Mouse (Mus musculus): ENCODE measurements around the gene Tecta. TPM values are rescaled to one million over a fixed set of nuclear protein-coding genes. Genes with fewer than 3 reads are reported as not detected.

Gene Tecta
- polyA plus RNA-seq, 1 experiment, result not detected

DNA sequence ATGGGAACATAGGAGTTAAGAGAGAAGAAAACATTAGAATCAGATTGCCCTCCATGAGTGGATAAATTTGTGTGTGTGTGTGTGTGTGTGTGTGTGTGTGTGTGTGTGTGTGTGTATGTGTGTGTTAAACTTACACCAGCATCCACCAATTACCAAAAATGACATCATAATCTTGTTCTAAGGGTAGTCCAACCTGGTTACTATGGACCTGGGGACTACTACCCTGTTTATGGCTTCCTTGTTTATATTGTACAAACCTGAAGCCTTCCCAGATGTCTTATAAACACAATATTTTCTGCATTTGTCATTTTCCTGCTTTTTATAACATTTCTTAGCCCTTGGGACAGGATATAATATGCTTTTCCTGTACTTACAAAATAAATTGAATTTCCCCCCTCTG is 53.4 kb downstream of the Tecta start:
- H3K4me1 ChIP-seq (ENCODE audit: control insufficient read depth, insufficient read depth, low read length), result no peaks in the 10 kb centered on the region; the same call in 1 of the 2 replicates
- no peak overlapping the region for H3K4me3 ChIP-seq (replicated peaks; ENCODE audit: control insufficient read depth, low read depth, low read length)
- no peak for TF ChIP-seq POLR2A (IDR thresholded peaks at IDR 0.05; ENCODE audit: borderline replicate concordance, control insufficient read depth, low read depth, low read length)
- no peak overlapping the region for H3K27ac ChIP-seq (ENCODE audit: control insufficient read depth, insufficient read depth, low read depth, low read length, poor library complexity)

DNA sequence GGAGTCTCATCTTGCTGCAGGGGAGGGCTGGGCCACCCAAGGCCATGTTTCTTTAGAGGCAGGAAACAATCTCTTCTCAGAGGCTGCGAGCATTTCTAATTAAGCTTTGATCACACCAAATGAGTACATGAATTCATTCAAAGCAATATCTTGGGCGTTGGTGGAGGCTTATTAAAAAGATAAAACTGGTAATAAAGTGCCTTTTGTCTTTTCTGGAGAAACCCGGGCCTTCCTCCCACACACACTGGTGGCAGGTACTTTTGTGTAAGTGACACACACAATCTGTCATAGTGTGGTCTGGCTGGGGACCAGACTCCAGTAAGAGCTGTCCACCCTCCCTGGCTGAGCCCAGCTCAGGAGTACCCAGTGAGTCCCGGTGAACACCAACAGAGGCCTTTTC is 60.6 kb downstream of the Tecta start:
- TF ChIP-seq POLR2A (IDR thresholded peaks at IDR 0.05; ENCODE audit: borderline replicate concordance, control insufficient read depth, low read depth, low read length) (no peak), CTCF (IDR thresholded peaks at IDR 0.05; ENCODE audit: control insufficient read depth, insufficient read depth, low read length) (no peak)
- H3K4me3 ChIP-seq (replicated peaks; ENCODE audit: control insufficient read depth, low read depth, low read length), result no peak overlapping the region
- 72% methylated on average over 4 of the region's 4 CpGs for WGBS
- no peak overlapping the region for H3K27ac ChIP-seq (ENCODE audit: control insufficient read depth, insufficient read depth, low read depth, low read length, poor library complexity)
- no peaks in the 10 kb centered on the region for H3K4me1 ChIP-seq (ENCODE audit: control insufficient read depth, insufficient read depth, low read length)

DNA sequence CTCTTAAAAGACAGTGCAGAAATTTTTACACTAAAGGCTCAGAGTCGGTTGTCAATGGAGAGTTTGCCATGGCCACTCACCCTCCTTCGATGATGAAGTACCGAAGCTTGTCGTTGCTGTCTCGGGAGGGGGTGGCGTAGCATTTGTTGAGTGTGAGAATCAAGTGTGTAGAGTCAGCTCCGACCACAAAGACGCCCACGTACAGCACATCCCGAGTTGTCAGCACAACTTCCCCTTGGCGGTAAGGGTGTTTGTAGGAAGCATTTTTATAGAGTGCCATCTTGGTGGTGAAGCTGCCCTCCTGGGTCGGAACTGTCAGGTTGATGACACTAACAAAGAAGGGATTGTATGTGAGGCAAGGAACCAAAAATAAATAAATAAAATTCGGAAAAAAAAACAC is 62.7 kb downstream of the Tecta start:
- Histone ChIP-seq H3K4me3 (replicated peaks; ENCODE audit: control insufficient read depth, low read depth, low read length) (no peak overlapping the region), H3K27ac (ENCODE audit: control insufficient read depth, insufficient read depth, low read depth, low read length, poor library complexity) (no peak overlapping the region), H3K4me1 (ENCODE audit: control insufficient read depth, insufficient read depth, low read length) (no peaks in the 10 kb centered on the region)
- TF ChIP-seq CTCF (IDR thresholded peaks at IDR 0.05; ENCODE audit: control insufficient read depth, insufficient read depth, low read length) (no peak), POLR2A (IDR thresholded peaks at IDR 0.05; ENCODE audit: borderline replicate concordance, control insufficient read depth, low read depth, low read length) (no peak)
- WGBS, result 63% methylated on average over 13 of the region's 13 CpGs

DNA sequence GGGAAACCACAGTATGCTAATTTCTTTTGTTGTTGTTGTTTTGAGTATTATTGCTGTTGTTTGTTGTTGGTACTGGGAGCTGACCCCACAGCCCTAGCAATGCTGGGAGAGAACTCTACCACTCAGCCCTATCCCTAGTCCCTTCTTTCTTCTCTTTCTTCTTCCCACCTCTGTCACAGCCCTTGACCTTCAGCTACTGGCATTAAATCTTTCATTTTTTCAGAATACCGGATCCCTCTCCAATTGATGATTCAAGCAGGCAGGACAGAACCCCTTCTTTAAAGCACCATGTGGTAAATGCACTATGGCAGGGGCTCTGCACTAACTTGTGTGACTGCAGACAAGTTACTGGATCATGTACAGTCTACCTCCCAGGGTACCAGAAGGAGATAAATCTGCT is 63.2 kb downstream of the Tecta start:
- H3K27ac ChIP-seq (ENCODE audit: control insufficient read depth, insufficient read depth, low read depth, low read length, poor library complexity), result no peak overlapping the region
- H3K4me1 ChIP-seq (ENCODE audit: control insufficient read depth, insufficient read depth, low read length), result no peaks in the 10 kb centered on the region
- WGBS, result 76% methylated on average over 1 of the region's 1 CpGs
- H3K4me3 ChIP-seq (replicated peaks; ENCODE audit: control insufficient read depth, low read depth, low read length), result no peak overlapping the region
- no peak for TF ChIP-seq POLR2A (IDR thresholded peaks at IDR 0.05; ENCODE audit: borderline replicate concordance, control insufficient read depth, low read depth, low read length)
- no peak for TF ChIP-seq CTCF (IDR thresholded peaks at IDR 0.05; ENCODE audit: control insufficient read depth, insufficient read depth, low read length)

DNA sequence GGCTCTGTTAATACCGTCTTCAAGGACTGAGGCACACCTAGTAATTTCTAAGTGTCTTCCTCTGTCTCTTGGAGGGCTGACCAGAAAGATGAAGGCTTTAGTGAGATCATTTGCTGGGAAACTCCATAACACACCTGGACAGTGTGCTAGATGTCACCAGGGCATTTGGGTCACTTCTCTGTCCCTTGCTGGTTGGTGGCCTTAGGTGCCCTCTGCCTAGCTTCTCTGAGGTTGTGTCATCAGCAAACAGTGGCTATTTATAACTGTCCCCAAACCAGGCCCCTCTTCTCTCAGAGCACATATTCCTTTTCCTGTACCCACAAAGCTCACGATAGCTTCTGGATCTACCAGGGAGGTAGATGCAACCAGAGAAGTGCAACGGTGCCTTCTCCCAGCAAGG is 64.8 kb downstream of the Tecta start:
- 73% methylated on average over 3 of the region's 3 CpGs for WGBS
- Histone ChIP-seq H3K4me3 (replicated peaks; ENCODE audit: control insufficient read depth, low read depth, low read length) (no peak overlapping the region), H3K27ac (ENCODE audit: control insufficient read depth, insufficient read depth, low read depth, low read length, poor library complexity) (no peak overlapping the region), H3K4me1 (ENCODE audit: control insufficient read depth, insufficient read depth, low read length) (no peaks in the 10 kb centered on the region)
- TF ChIP-seq CTCF (IDR thresholded peaks at IDR 0.05; ENCODE audit: control insufficient read depth, insufficient read depth, low read length) (no peak), POLR2A (IDR thresholded peaks at IDR 0.05; ENCODE audit: borderline replicate concordance, control insufficient read depth, low read depth, low read length) (no peak)

DNA sequence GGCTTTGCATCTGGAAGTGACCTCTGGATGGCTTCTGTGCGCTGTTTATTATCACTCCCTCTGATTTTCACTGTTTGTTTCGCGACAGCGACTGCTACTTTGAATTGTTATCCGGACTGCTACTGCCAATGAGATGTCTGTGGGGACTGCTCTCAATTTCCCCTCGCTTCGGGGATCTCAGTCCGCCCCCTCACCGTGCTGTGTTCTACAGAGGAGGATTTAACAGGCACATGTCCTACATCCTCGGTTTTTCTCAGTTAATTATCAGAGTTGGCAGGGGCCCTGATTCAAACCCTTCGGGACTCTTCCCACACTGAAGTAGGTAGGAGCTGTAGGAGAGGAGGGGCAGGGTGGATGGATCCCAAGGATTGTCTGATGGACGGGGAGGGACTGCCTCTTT is 67.0 kb downstream of the Tecta start:
- no peaks in the 10 kb centered on the region for H3K4me1 ChIP-seq (ENCODE audit: control insufficient read depth, insufficient read depth, low read length)
- no peak overlapping the region for H3K27ac ChIP-seq (ENCODE audit: control insufficient read depth, insufficient read depth, low read depth, low read length, poor library complexity)
- H3K4me3 ChIP-seq (replicated peaks; ENCODE audit: control insufficient read depth, low read depth, low read length), result no peak overlapping the region
- TF ChIP-seq POLR2A (IDR thresholded peaks at IDR 0.05; ENCODE audit: borderline replicate concordance, control insufficient read depth, low read depth, low read length), result no peak
- no peak for TF ChIP-seq CTCF (IDR thresholded peaks at IDR 0.05; ENCODE audit: control insufficient read depth, insufficient read depth, low read length)
- WGBS, result 77% methylated on average over 12 of the region's 12 CpGs

DNA sequence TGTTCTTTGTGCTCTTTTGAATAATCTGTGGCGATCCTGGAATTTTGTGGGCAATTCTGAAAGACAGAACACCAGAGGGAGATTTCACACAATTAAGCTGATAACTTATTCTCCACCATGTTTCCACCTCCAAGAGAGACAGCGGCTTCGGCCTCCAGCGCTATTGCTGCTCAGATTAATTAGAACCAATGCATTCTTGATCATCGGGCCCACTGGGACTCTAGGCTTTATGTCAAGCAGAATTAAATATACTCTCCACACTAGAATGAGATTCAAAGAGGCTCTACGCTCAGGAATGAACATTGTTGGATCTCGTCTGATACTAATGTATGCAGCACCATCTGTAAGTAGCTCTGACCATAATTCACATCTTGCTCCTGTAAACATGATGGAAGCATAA is 68.4 kb downstream of the Tecta start:
- Histone ChIP-seq H3K27ac (ENCODE audit: control insufficient read depth, insufficient read depth, low read depth, low read length, poor library complexity) (no peak overlapping the region), H3K4me3 (replicated peaks; ENCODE audit: control insufficient read depth, low read depth, low read length) (no peak overlapping the region), H3K4me1 (ENCODE audit: control insufficient read depth, insufficient read depth, low read length) (no peaks in the 10 kb centered on the region)
- WGBS, result 89% methylated on average over 7 of the region's 7 CpGs
- TF ChIP-seq POLR2A (IDR thresholded peaks at IDR 0.05; ENCODE audit: borderline replicate concordance, control insufficient read depth, low read depth, low read length), result no peak
- no peak for TF ChIP-seq CTCF (IDR thresholded peaks at IDR 0.05; ENCODE audit: control insufficient read depth, insufficient read depth, low read length)

DNA sequence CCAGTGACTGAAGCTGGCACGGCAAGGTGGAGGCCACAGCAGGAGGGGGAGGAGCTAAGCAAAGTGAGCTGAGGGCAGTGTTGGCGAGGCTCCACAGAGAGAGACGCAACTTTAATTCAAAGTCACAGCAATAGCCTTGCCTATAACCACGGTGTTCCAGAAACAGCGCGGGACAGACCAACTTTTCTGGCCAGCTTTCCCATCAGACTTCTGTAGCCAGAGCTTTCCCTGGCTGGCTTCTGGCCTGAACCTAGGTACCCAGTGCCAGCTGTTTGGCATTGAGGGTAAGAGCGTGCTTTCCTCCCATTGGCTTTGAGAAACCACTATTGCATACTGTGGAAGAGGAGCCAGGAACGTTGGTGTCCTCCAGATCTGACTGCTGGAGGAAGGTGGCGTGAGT is 70.0 kb downstream of the Tecta start:
- WGBS, result 69% methylated on average over 9 of the region's 9 CpGs
- TF ChIP-seq CTCF (IDR thresholded peaks at IDR 0.05; ENCODE audit: control insufficient read depth, insufficient read depth, low read length) (no peak), POLR2A (IDR thresholded peaks at IDR 0.05; ENCODE audit: borderline replicate concordance, control insufficient read depth, low read depth, low read length) (no peak)

DNA sequence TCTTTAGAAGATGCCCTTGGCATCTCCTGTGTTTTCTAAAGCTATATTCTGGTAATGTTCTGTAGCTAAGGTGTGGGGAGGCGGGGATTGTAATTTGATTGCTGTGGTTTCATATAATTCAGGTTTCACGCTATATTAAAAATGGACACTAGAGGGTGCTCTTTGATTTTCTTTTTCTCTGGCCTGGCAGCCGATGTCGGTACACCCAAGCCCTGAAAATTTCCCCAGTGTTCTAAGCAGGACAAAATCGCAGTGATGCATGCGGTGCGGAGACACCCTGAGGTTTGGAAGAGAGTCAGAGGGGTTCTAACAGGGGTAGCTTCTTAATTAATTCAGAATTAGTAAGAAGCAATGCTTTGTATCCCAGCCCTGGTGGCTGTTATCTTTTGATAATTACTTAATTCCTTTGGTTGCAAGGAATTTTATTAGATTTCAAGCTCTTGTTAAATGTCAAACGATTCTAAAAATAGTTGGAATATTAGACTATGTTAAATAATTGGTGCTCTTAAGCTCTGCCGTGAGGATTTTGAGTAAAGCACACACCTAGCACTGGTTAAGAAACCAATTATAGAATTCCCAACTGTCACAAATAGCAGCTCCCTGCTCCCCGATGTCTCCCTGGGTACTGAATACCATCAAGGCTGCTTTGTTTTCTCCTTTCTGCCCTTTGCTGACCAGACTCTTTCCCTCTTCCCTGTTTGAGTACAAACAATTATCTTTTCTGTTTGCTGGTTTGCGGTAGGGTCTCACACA is 72.9 kb downstream of the Tecta start:
- H3K4me1 ChIP-seq (ENCODE audit: control insufficient read depth, insufficient read depth, low read length), result no peaks in the 10 kb centered on the region
- H3K27ac ChIP-seq (ENCODE audit: control insufficient read depth, insufficient read depth, low read depth, low read length, poor library complexity), result no peak overlapping the region
- WGBS, result 27% methylated on average over 11 of the region's 11 CpGs
- peak; percentile 14; the same call in 1 of the 2 replicates for TF ChIP-seq CTCF (IDR thresholded peaks at IDR 0.05; ENCODE audit: control insufficient read depth, insufficient read depth, low read length)
- TF ChIP-seq POLR2A (IDR thresholded peaks at IDR 0.05; ENCODE audit: borderline replicate concordance, control insufficient read depth, low read depth, low read length), result no peak
- no peak overlapping the region for H3K4me3 ChIP-seq (replicated peaks; ENCODE audit: control insufficient read depth, low read depth, low read length)

More for the DNA sequence above, 70.0 kb downstream of the Tecta start:
- Histone ChIP-seq H3K4me3 (replicated peaks; ENCODE audit: control insufficient read depth, low read depth, low read length) (no peak overlapping the region), H3K4me1 (ENCODE audit: control insufficient read depth, insufficient read depth, low read length) (no peaks in the 10 kb centered on the region), H3K27ac (ENCODE audit: control insufficient read depth, insufficient read depth, low read depth, low read length, poor library complexity) (no peak overlapping the region)
